Mouse (Mus musculus): ENCODE measurements around the gene Raver2. TPM values are rescaled to one million over a fixed set of nuclear protein-coding genes. Genes with fewer than 3 reads are reported as not detected.
"Not testable (repeated sequence)": the region's sequence is repeated elsewhere in the genome, so short reads cannot be mapped to it uniquely, and the experiment has no call there.

The Raver2 gene
- polyA plus RNA-seq, 1 experiment from 2014 or later, result 15.4 TPM

- ATAC-seq (replicated peaks; ENCODE audit: insufficient number of reproducible peaks, low FRiP score, low TSS enrichment, low read depth) (no peak), DNase-seq (ENCODE audit: low spot score) (no peak)
- H3K36me3 ChIP-seq (replicated peaks; ENCODE audit: control insufficient read depth, insufficient read depth, low read depth, low read length), result no peaks in the 10 kb centered on the region
- H3K9ac ChIP-seq (replicated peaks; ENCODE audit: low read length), result no peak overlapping the region
- no peak overlapping the region for H3K4me2 ChIP-seq (ENCODE audit: low read depth, low read length)
- no peak overlapping the region for H3K4me3 ChIP-seq (ENCODE audit: low read depth, low read length)
- no peak overlapping the region for H3K27ac ChIP-seq (replicated peaks; ENCODE audit: low read depth, low read length)
- no peaks in the 10 kb centered on the region; the same call in 1 of the 2 replicates for H3K4me1 ChIP-seq (ENCODE audit: control insufficient read depth, insufficient read depth, low read length)
- WGBS, result 80% methylated on average over 3 of the region's 3 CpGs
- no peaks in the 10 kb centered on the region for H3K9me3 ChIP-seq (replicated peaks; ENCODE audit: control insufficient read depth, low read length)
- H3K27me3 ChIP-seq (ENCODE audit: control insufficient read depth, insufficient read depth, low read length), result no peaks in the 10 kb centered on the region
Measured at GRCm38 (mm10) chr4:101080016-101080415, 11.2 kb downstream of the Raver2 start.

- no peak overlapping the region for H3K9ac ChIP-seq (replicated peaks; ENCODE audit: low read length)
- no peak overlapping the region for H3K4me3 ChIP-seq (ENCODE audit: low read depth, low read length)
- DNase-seq (ENCODE audit: low spot score) (peak; percentile 52), ATAC-seq (replicated peaks; ENCODE audit: insufficient number of reproducible peaks, low FRiP score, low TSS enrichment, low read depth) (peak; percentile 58; the same call in 1 of the 2 replicates)
- H3K9me3 ChIP-seq (replicated peaks; ENCODE audit: control insufficient read depth, low read length), result no peaks in the 10 kb centered on the region
- H3K27ac ChIP-seq (replicated peaks; ENCODE audit: low read depth, low read length), result peak overlapping the region; percentile 62
- no peaks in the 10 kb centered on the region for H3K36me3 ChIP-seq (replicated peaks; ENCODE audit: control insufficient read depth, insufficient read depth, low read depth, low read length)
- WGBS, result 28% methylated on average over 17 of the region's 17 CpGs
- no peaks in the 10 kb centered on the region for H3K27me3 ChIP-seq (ENCODE audit: control insufficient read depth, insufficient read depth, low read length)
- H3K4me2 ChIP-seq (ENCODE audit: low read depth, low read length), result no peak overlapping the region
- H3K4me1 ChIP-seq (ENCODE audit: control insufficient read depth, insufficient read depth, low read length), result no peaks in the 10 kb centered on the region; the same call in 1 of the 2 replicates
Measured at GRCm38 (mm10) chr4:101082176-101082888, 13.5 kb downstream of the Raver2 start.

GRCm38 (mm10) chr4:101084863-101085262, 16.1 kb downstream of the Raver2 start:
- 89% methylated on average over 4 of the region's 4 CpGs for WGBS
- Histone ChIP-seq H3K36me3 (replicated peaks; ENCODE audit: control insufficient read depth, insufficient read depth, low read depth, low read length) (no peaks in the 10 kb centered on the region), H3K9ac (replicated peaks; ENCODE audit: low read length) (no peak overlapping the region), H3K27me3 (ENCODE audit: control insufficient read depth, insufficient read depth, low read length) (no peaks in the 10 kb centered on the region), H3K4me1 (ENCODE audit: control insufficient read depth, insufficient read depth, low read length) (no peaks in the 10 kb centered on the region; the same call in 1 of the 2 replicates), H3K27ac (replicated peaks; ENCODE audit: low read depth, low read length) (no peak overlapping the region), H3K4me3 (ENCODE audit: low read depth, low read length) (no peak overlapping the region), H3K4me2 (ENCODE audit: low read depth, low read length) (no peak overlapping the region), H3K9me3 (replicated peaks; ENCODE audit: control insufficient read depth, low read length) (no peaks in the 10 kb centered on the region)
- DNase-seq (ENCODE audit: low spot score) (no peak), ATAC-seq (replicated peaks; ENCODE audit: insufficient number of reproducible peaks, low FRiP score, low TSS enrichment, low read depth) (no peak)

GRCm38 (mm10) chr4:101086040-101086439, 17.3 kb downstream of the Raver2 start:
- Histone ChIP-seq H3K9ac (replicated peaks; ENCODE audit: low read length) (no peak overlapping the region), H3K27me3 (ENCODE audit: control insufficient read depth, insufficient read depth, low read length) (no peaks in the 10 kb centered on the region), H3K27ac (replicated peaks; ENCODE audit: low read depth, low read length) (no peak overlapping the region), H3K9me3 (replicated peaks; ENCODE audit: control insufficient read depth, low read length) (no peaks in the 10 kb centered on the region), H3K4me1 (ENCODE audit: control insufficient read depth, insufficient read depth, low read length) (no peaks in the 10 kb centered on the region; the same call in 1 of the 2 replicates), H3K4me3 (ENCODE audit: low read depth, low read length) (no peak overlapping the region), H3K4me2 (ENCODE audit: low read depth, low read length) (no peak overlapping the region), H3K36me3 (replicated peaks; ENCODE audit: control insufficient read depth, insufficient read depth, low read depth, low read length) (no peaks in the 10 kb centered on the region)
- ATAC-seq (replicated peaks; ENCODE audit: insufficient number of reproducible peaks, low FRiP score, low TSS enrichment, low read depth), result no peak
- WGBS, result 89% methylated on average over 3 of the region's 3 CpGs
- DNase-seq (ENCODE audit: low spot score), result no peak

GRCm38 (mm10) chr4:101087721-101088120, 18.9 kb downstream of the Raver2 start:
- Histone ChIP-seq H3K4me1 (ENCODE audit: control insufficient read depth, insufficient read depth, low read length) (no peaks in the 10 kb centered on the region; the same call in 1 of the 2 replicates), H3K9me3 (replicated peaks; ENCODE audit: control insufficient read depth, low read length) (no peaks in the 10 kb centered on the region), H3K27ac (replicated peaks; ENCODE audit: low read depth, low read length) (no peak overlapping the region), H3K36me3 (replicated peaks; ENCODE audit: control insufficient read depth, insufficient read depth, low read depth, low read length) (no peaks in the 10 kb centered on the region), H3K4me2 (ENCODE audit: low read depth, low read length) (no peak overlapping the region), H3K27me3 (ENCODE audit: control insufficient read depth, insufficient read depth, low read length) (no peaks in the 10 kb centered on the region), H3K4me3 (ENCODE audit: low read depth, low read length) (no peak overlapping the region), H3K9ac (replicated peaks; ENCODE audit: low read length) (no peak overlapping the region)
- WGBS, result 39% methylated on average over 1 of the region's 1 CpGs
- no peak for DNase-seq (ENCODE audit: low spot score)
- no peak for ATAC-seq (replicated peaks; ENCODE audit: insufficient number of reproducible peaks, low FRiP score, low TSS enrichment, low read depth)

- WGBS, result 92% methylated on average over 3 of the region's 3 CpGs
- not testable (repeated sequence) for ATAC-seq (replicated peaks; ENCODE audit: insufficient number of reproducible peaks, low FRiP score, low TSS enrichment, low read depth); H3K4me1 ChIP-seq (ENCODE audit: control insufficient read depth, insufficient read depth, low read length)
Measured at GRCm38 (mm10) chr4:101090630-101091029, 21.8 kb downstream of the Raver2 start.

GRCm38 (mm10) chr4:101093292-101093691, 24.5 kb downstream of the Raver2 start:
- Histone ChIP-seq H3K9ac (replicated peaks; ENCODE audit: low read length) (no peak overlapping the region), H3K27ac (replicated peaks; ENCODE audit: low read depth, low read length) (no peak overlapping the region)
- WGBS, result 71% methylated on average over 10 of the region's 10 CpGs

More at GRCm38 (mm10) chr4:101090630-101091029, 21.8 kb downstream of the Raver2 start:
- H3K4me2 ChIP-seq (ENCODE audit: low read depth, low read length); H3K36me3 ChIP-seq (replicated peaks; ENCODE audit: control insufficient read depth, insufficient read depth, low read depth, low read length); H3K27me3 ChIP-seq (ENCODE audit: control insufficient read depth, insufficient read depth, low read length); H3K27ac ChIP-seq (replicated peaks; ENCODE audit: low read depth, low read length); H3K9ac ChIP-seq (replicated peaks; ENCODE audit: low read length); H3K4me3 ChIP-seq (ENCODE audit: low read depth, low read length); DNase-seq (ENCODE audit: low spot score); H3K9me3 ChIP-seq (replicated peaks; ENCODE audit: control insufficient read depth, low read length): not testable (repeated sequence)

GRCm38 (mm10) chr4:101107122-101107521, 38.3 kb downstream of the Raver2 start:
- no peaks in the 10 kb centered on the region for H3K27me3 ChIP-seq (ENCODE audit: control insufficient read depth, insufficient read depth, low read length)
- no peak overlapping the region for H3K9ac ChIP-seq (replicated peaks; ENCODE audit: low read length)
- H3K4me2 ChIP-seq (ENCODE audit: low read depth, low read length), result no peak overlapping the region
- no peak; the same call in 1 of the 2 replicates for ATAC-seq (replicated peaks; ENCODE audit: insufficient number of reproducible peaks, low FRiP score, low TSS enrichment, low read depth)
- no peaks in the 10 kb centered on the region; the same call in 1 of the 2 replicates for H3K9me3 ChIP-seq (replicated peaks; ENCODE audit: control insufficient read depth, low read length)
- H3K4me3 ChIP-seq (ENCODE audit: low read depth, low read length), result no peak overlapping the region
- WGBS, result 89% methylated on average over 12 of the region's 12 CpGs
- no peak for DNase-seq (ENCODE audit: low spot score)
- no peaks in the 10 kb centered on the region for H3K4me1 ChIP-seq (ENCODE audit: control insufficient read depth, insufficient read depth, low read length)
- H3K36me3 ChIP-seq (replicated peaks; ENCODE audit: control insufficient read depth, insufficient read depth, low read depth, low read length), result no peaks in the 10 kb centered on the region
- H3K27ac ChIP-seq (replicated peaks; ENCODE audit: low read depth, low read length), result no peak overlapping the region

More at GRCm38 (mm10) chr4:101093292-101093691, 24.5 kb downstream of the Raver2 start:
- no peak for ATAC-seq (replicated peaks; ENCODE audit: insufficient number of reproducible peaks, low FRiP score, low TSS enrichment, low read depth)
- Histone ChIP-seq H3K4me1 (ENCODE audit: control insufficient read depth, insufficient read depth, low read length) (no peaks in the 10 kb centered on the region), H3K9me3 (replicated peaks; ENCODE audit: control insufficient read depth, low read length) (no peaks in the 10 kb centered on the region), H3K4me3 (ENCODE audit: low read depth, low read length) (no peak overlapping the region), H3K4me2 (ENCODE audit: low read depth, low read length) (no peak overlapping the region), H3K27me3 (ENCODE audit: control insufficient read depth, insufficient read depth, low read length) (no peaks in the 10 kb centered on the region), H3K36me3 (replicated peaks; ENCODE audit: control insufficient read depth, insufficient read depth, low read depth, low read length) (no peaks in the 10 kb centered on the region)
- no peak for DNase-seq (ENCODE audit: low spot score)
